Mouse (Mus musculus) cerebellum, adult 11-12 months (tissue): Measurements from ENCODE around the gene Nkg7.
A peak's percentile ranks its signal among the peaks of the same experiment; 100 is the strongest.

Source experiments
- DNase-seq: peaks from one replicate; pipeline ENCODE4 v3.0.0; 2022

Gene Nkg7

DNA sequence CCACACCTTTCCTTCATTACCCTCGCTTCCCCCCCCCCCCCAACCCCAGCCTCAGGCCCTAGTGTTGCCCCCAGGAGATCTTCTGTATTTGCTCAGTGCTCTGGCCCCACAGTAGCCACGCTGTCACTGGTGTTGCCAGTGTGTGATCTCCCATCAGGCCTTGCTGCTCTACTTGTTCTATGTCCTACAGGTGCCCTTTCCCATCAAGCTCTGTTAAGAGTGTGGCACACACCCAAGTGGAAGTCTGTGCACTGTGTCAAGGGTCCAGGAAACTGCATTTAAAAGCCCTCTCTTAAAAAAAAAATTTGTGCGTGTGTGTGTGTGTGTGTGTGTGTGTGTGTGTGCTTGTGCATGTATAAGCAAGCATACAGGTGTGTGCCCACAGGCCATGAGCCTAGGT lies 11.4 kb downstream of the Nkg7 start:
- DNase-seq = no peak

DNA sequence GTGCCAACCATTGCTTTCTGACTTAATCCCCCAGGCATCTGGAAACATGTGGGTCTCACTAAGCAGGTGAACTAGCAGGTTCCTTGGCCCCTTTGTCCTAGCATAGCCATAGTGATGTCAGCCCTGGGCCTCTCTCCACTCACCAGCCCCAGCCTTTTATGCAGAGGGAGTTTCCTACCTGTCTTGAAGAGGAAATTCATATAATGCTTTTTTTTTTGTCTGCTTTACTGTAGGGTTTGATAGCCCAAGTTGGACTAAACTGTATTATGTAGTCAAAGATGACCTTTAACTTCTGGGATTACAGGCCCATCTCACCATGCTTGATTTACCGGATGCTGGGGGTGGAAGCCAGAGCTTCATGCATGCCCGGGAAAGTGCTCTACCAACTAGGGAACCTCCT lies 12.9 kb downstream of the Nkg7 start:
- DNase-seq = no peak

DNA sequence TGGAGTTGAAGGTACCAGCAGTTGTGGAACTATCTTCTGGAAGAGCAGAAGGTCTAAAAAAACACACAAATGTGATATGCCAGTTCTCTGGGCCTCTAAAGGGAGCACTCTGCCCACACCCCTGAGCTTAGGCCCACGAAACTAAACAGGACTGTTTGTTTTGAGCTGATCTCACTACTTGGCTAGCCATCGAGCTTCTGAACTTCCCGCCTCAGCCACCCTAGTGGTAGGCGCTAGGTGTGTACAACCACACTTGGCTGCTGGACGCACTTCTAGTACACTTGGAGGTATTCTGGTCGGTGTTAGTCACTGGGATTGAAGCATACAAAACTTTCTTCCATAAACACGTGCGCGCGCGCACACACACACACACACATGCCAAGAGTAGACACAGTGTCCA lies 14.9 kb downstream of the Nkg7 start:
- no peak for DNase-seq

DNA sequence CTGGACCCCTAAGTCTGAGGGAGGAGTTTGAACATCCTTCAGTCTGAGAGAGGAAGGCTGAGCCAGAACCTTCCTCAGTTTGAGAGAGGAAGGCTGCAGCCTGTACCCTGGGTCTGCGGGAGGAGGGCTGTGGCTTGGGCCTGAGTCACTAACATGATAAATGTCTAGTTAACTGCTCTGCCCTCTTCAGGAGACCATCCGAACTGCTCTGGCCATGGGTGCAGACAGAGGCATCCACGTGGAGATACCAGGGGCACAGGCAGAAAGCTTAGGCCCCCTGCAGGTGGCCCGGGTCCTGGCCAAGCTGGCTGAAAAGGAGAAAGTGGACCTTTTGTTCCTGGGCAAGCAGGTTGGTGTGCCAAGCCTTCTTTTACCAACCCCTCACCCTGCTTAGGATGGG lies 15.7 kb downstream of the Nkg7 start:
- no peak for DNase-seq

DNA sequence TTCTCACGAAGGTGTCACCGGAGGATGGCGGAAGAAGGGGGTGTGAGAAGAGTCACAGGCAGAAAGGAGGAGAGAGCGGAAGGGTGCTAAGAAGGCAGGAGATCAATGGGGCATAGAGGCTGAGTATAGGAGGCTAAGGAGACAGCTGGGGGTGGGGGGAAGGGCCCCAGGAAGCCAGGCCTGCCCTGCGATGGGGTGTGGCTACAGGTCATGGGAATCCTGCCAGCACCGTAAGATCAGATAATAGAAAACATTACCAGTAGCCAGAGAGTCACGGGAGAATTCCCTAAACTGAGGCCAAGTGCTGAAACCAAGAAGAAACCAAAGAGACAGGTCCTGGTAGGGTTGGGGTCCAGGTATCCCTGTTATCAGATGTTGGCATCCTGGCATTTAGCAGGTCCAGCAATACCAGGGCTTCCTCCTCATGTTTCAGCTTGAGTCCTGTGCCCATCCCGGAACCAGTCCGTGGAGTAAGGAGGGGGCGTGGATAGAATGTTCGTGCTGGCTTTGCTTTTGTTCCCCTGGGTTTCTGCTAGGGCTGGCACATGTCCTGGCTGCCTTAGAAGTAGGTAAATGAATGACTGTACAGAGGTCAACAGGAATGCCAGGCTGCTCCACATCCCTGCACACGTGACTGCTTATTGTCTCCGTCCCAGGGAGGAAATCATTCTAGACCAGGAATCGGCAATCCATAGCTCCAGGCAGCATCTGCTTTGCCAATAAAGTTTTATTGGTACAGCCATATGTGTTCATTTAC lies 16.9 kb downstream of the Nkg7 start:
- no peak for DNase-seq

DNA sequence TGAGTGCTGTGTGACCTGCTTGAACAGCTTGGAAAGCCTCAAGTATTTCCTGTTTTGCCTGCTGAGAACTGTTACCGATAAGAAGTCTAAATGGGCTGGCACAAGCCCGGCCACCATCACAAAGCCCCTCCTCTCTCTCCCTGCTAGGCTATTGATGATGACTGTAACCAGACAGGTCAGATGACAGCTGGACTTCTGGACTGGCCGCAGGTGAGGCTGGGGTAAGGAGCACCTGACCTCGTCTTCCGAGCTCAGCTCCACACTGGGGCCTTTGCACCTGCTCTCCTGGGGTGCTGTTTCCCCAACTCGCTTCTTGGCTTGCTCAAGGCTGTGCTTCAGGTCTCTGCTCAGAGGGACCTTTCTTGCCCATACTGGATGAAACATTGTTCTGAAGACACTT lies 17.5 kb downstream of the Nkg7 start:
- DNase-seq = no peak

DNA sequence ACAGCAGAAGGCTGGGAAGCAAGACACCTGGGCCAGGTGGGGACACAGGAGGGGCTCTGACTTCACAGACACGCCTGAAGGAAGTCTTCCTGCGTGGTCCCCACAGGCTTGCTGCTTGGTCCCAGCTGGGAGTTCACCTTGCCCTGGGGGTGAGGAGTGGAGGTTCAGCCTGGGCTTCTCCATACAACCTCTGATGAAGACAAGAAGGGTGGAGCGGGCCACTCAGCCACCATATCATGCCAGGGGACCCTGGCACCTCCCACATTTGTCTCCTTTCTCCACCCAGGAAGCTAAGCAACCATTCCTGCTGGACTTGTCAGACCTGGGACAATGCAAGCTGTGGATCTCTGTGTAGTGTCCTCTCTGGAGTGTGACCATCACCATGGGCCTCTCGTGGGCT lies 26.0 kb downstream of the Nkg7 start, which contains the start of gene Vsig10l:
Vsig10l (plus strand) TSS at position 301 of the 400 bp plus-strand sequence.
- DNase-seq = no peak

DNA sequence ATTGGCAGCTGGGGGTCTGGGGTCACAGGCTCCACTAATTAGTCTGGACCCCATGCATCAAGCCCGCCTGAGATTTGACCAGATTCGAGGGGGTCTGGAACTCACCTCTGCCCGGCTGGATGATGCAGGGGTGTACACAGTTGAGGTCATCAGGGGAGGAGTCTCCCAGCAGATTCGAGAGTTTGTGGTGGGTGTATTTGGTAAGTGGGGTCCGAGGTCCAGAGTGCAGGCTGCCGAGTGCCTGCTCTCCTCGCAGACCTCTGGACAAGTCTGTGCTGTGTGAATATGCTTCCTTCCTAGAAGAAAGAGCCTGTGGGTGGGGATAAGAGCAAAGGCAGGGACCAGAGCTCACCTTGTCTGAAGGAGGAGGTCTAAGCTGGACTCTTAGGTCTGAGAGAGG lies 27.1 kb downstream of the Nkg7 start:
- no peak for DNase-seq

DNA sequence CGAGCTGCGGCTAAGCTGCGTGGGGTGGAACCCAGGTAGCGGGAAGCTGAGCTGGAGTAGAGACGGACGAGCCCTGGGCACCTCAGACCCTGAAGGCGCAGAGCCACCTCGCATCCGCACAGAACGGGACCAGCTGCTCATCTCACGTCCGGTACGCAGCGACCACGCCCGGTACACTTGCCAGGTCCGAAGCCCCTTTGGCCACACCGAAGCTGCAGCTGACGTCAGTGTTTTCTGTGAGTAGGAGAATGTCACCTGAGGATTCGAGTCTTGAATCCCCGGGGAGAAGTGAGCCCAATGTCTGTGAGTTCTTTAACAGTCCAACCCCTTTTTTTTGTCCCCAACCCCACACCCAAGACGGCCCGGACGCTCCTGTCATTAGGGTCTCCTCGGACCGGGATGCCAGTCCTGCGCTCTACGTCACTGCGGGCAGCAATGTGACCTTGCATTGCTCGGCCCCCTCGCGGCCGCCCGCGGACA lies 28.0 kb downstream of the Nkg7 start:
- DNase-seq = no peak

DNA sequence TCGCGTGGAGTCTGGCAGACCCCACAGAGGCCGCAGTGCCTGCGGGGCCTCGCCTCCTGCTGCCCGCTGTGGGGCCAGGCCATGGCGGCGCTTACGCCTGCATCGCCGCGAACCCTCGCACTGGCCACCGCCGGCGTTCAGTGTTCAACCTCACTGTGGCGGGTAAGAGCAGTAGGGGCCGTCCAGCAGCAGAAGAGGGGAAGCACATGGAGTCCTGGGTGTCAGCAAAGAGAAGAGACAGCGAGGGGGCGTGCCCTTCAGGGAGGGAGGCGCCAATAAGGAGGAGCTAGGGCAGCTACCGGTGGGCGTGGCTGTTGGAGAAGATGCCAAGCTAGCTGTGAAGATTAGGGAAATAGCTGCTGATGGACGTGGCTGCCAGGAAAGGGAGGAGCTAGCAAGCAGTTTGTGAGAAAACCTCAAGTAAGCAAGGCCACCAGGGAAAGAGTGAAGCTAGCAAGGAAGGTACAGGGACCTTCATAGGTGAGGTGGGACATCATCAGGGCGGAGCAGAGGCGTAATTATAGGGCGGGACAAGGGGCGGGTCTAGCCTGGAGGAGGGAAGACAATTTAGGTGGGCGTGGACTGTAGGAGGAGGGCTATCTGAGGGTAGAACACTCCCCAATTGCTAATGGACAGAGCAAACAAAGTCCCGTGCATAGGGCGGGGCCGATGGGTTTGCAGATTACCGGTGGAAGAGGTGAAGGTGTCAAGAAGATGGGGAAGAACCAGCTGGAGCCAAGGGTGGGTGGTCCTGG lies 28.6 kb downstream of the Nkg7 start:
- DNase-seq = peak; percentile 81

DNA sequence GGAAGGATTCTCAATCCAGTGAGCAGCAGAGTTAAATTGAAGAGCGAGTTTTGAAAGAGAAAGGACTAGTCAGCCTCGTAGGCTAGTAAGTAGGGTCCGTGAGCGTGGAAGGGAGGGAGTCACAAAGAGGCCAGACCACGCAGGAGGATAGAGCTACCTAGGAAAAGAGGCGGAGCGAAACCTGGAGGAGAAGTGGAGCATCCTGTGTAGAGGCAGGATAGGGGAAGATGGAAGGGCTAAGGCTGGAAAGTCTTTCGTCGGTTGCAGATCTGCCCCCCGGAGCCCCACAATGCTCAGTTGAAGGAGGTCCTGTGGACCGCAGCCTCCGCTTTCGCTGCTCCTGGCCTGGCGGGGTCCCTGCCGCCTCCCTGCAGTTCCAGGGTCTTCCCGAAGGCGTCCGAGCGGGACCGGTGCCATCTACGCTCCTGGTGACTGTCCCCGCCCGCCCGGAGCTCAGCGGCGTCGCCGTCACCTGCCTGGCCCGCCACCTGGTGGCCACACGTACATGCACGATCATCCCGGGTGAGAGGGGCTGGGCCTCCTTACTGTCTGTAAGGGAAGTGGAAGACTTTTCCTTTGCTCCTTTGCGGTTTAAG lies 29.3 kb downstream of the Nkg7 start:
- DNase-seq = peak; percentile 76

DNA sequence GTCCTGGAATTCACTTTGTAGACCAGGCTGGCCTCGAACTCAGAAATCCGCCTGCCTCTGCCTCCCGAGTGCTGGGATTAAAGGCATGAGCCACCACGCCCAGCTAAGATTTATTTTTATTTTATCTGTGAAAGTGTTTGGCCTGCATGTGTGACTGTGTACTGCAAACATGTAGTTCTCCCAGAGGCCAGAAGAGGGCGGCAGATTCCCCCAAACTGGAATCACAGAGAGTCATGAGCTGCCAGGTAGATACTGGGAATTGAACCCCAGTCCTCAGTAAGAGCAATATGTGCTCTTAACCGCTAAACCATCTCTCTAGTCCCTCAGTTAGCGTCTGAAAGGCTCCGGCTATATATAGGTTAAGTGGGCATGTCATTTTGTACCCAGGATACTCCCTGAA lies 33.5 kb downstream of the Nkg7 start:
- no peak for DNase-seq

DNA sequence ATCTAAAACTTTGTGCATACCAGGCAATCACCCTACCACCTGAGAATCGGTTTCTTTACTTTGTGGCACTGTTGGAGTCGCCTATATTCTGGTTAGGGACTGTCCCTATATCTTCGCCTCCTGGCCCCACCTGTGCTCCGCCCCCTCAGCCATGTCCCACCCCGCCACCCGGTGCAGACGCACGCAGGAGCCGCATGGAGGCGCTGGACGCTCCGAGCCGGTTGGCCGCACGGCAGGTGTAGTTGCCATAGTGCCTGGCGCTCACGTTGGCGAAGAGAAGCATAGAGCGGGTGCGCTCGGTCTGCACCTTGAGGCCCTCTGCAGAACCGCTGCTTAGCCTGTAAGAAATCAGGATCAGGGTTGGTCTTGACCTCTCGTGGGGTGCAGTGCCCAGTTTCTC lies 38.8 kb downstream of the Nkg7 start:
- no peak for DNase-seq

DNA sequence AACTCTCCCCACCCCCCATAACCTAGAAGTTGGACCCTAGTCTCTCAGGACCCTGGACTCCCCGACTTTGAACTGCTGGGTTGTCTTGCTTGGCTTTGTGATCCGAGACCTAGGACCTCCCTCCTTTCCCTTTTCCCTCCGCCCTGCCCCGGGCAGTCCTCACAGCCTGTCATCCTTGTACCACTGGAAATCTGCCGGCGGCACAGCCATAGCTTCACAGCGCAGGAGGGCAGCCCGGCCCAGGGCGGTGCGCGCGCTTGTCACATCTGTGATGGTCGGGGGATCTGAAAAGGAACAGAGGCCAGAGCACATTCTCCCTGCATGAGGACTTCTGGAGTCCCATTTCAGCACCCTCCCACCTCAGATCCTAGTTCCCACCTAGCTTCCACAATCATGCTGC lies 39.5 kb downstream of the Nkg7 start:
- no peak for DNase-seq

DNA sequence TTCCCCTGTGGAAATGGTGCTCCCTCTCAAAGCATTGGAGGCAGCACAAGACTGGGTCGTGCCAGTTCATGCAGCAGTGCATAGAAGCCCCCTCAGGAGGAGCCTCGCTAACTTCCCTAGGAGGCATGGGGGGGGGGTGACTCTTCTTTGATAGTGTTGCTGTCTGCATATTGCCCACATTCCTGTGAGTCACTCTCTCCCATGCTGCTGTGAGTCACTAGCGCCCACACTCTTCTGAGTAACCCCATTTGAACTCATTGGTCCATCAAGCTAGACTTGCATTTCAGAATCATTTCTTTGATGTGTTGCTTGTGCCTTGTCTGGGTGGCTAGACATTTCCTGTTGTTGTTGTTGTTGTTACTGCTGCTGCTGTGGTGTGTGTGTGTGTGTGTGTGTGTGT lies 44.3 kb downstream of the Nkg7 start:
- no peak for DNase-seq

DNA sequence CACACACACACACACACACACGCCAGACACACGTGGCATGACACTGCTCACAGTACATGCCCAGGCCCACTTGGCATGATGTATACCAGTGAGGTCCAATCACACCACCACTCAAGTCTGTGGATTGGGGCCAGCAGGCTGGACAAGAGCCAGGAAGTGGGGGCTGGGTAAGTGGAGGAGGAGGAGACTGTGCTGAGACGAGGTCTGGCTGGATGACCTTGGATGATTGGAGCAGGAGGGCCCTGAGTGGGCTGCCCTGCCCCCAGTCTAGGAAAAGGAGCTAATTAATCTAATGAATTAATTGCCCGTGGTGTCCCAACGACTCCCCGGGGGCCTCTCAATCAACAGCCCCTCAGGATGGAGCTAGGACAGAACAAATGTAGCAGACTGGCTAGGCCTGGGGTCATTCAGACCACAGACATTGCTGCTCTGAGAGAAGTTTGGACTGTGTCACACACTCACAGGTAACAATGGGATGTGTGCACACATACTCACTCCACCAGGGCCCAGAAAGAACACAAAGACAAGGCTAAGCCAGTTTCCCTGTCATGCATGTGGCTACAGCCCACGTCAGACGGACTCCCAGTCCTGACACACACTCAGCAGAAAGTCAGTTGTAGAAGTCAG lies 45.3 kb downstream of the Nkg7 start:
- peak; percentile 46 for DNase-seq

DNA sequence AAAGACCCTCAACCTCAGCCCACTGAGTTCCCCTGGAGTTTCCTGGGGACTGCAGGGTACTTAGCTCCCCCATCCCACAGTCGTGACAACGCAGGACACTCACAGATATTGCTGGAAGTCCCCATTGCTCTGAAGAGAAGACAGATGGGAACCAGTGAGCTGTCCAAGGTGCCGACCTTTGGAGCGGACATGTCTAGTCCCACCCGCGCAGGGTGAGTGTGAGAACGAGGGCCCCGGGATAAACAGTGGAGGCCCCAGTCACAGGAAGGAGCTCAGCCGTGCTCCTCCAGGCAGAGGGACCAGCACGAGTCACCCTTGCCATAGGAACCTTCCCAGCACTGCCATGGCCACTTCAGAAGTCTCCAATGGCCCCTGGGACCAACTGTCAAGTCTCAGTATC lies 46.4 kb downstream of the Nkg7 start:
- no peak for DNase-seq
